ENCODE assay signal across 19 mouse cellular contexts in the genomic region with DNA sequence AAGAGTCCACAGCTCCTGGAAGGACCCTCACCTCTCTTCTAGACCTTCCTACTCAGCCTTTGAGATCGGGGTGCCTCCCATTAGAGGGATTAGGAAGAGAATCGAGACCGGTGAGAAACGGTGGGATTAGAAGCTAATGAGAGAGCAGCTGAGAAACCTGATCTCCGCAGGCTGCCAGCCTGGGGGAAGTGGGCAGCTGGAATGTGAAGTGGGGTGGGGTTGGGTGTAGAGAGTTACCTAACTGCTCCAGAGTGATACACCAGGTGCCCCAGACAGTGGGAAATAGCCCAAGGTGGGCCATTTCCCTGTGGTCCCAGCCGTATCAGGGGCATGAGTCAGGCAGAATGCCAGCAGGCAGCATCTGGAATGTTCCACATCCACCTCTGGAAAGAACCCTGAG. TPM values are rescaled to one million over a fixed set of nuclear protein-coding genes. Genes with fewer than 3 reads are reported as not detected.
"Had no signal": no experiment of that assay in that cellular context is flagged by ENCODE, and none has a peak within 500 bp of the region (broad histone marks: within the 10 kb centered on the region; RNA-seq: fewer than 3 reads in every experiment).

No protein-coding gene starts in this region.

- H3K9me3 ChIP-seq: intestine, embryonic 15.5 days; limb, embryonic 12.5 days; liver, embryonic 13.5 days; midbrain, embryonic 12.5 days; neural tube, embryonic 13.5 days had no signal

- DNase-seq: kidney, adult 18-20 months; kidney, postnatal 10 days; kidney, postnatal 4 days; liver; liver, embryonic 13.5 days; liver, postnatal 0 days; right cerebral cortex, adult 18-20 months; right cerebral cortex, postnatal 25 days; thymus, postnatal 36 days had no signal

- H3K4me1 ChIP-seq: intestine, embryonic 15.5 days; limb, embryonic 12.5 days; liver, embryonic 13.5 days; midbrain, embryonic 12.5 days; neural tube, embryonic 13.5 days had no signal

- H3K27ac ChIP-seq: intestine, embryonic 15.5 days; layer of hippocampus, adult 2 months; limb, embryonic 12.5 days; liver, embryonic 13.5 days; midbrain, embryonic 12.5 days; neural tube, embryonic 13.5 days had no signal

- H3K4me3 ChIP-seq: intestine, embryonic 15.5 days; layer of hippocampus, adult 2 months; limb, embryonic 12.5 days; liver, embryonic 13.5 days; midbrain, embryonic 12.5 days; neural tube, embryonic 13.5 days had no signal

- H3K4me2 ChIP-seq: intestine, embryonic 15.5 days; limb, embryonic 12.5 days; liver, embryonic 13.5 days; midbrain, embryonic 12.5 days; neural tube, embryonic 13.5 days had no signal

- ATAC-seq: intestine, embryonic 15.5 days; liver, postnatal 0 days; midbrain, embryonic 16.5 days had no signal

- H3K36me3 ChIP-seq: intestine, embryonic 15.5 days; limb, embryonic 12.5 days; liver, embryonic 13.5 days; midbrain, embryonic 12.5 days; neural tube, embryonic 13.5 days had no signal

- H3K9ac ChIP-seq: intestine, embryonic 15.5 days; limb, embryonic 12.5 days; liver, embryonic 13.5 days; liver, postnatal 0 days; midbrain, embryonic 12.5 days; neural tube, embryonic 13.5 days had no signal

- H3K27me3 ChIP-seq: limb, embryonic 12.5 days; liver, embryonic 13.5 days; midbrain, embryonic 12.5 days; neural tube, embryonic 13.5 days had no signal

RNA-seq across cellular contexts. Expression of gene Sec14l3, which starts 1.7 kb away (rescaled TPM):
- total RNA-seq: megakaryocyte, adult 5-6 weeks had no signal
- polyA plus RNA-seq: intestine, embryonic 15.5 days; kidney, embryonic 14.5 days; limb, embryonic 12.5 days; liver, embryonic 13.5 days; liver, postnatal 0 days; midbrain, embryonic 12.5 days; small intestine, adult 2 months had no signal

RNA-seq across cellular contexts. Expression of gene Sec14l4, which starts 31.7 kb away (rescaled TPM):
- total RNA-seq: left cerebral cortex, postnatal 36 days; megakaryocyte, adult 5-6 weeks had no signal
- polyA plus RNA-seq: kidney, embryonic 14.5 days; limb, embryonic 12.5 days; midbrain, embryonic 12.5 days; midbrain, embryonic 16.5 days; neural tube, embryonic 13.5 days had no signal
